Mouse (Mus musculus): Measurements from ENCODE around the gene Ice1. TPM values are rescaled to one million over a fixed set of nuclear protein-coding genes. Genes with fewer than 3 reads are reported as not detected.

The Ice1 gene
- polyA plus RNA-seq, 1 experiment from 2014 or later = 59.1 TPM

DNA sequence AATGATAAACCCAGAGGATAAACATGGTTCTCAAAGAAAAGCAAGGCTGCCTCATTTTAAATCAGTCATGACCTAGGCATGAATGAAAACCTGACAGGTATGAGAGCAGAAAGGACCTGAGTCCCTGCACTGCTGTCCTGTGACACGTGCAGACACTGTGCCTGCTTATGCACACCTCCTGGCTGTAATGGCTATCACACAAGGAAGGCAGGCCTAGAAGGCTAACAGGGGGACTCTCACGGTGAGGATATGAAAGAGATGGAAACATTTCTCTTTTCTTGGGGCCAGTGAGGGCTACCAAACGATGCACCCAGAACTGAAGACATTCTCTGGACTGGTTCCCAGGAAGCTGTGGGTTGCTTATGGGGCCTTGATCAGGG, 6.6 kb upstream of the Ice1 start:
- ATAC-seq (ENCODE audit: low FRiP score, low TSS enrichment) = no peak
- H3K27ac ChIP-seq (replicated peaks; ENCODE audit: low read depth, low read length) = no peak overlapping the region
- H3K27me3 ChIP-seq (ENCODE audit: control insufficient read depth, insufficient read depth, low read length) = no peaks in the 10 kb centered on the region
- WGBS = 47% methylated on average over 3 of the region's 3 CpGs
- H3K4me3 ChIP-seq (replicated peaks; ENCODE audit: low read depth, low read length) = no peak overlapping the region
- H3K36me3 ChIP-seq (ENCODE audit: control insufficient read depth, insufficient read depth, low read length) = no peaks in the 10 kb centered on the region
- no peak overlapping the region for H3K4me2 ChIP-seq (ENCODE audit: low read length)
- no peaks in the 10 kb centered on the region for H3K9me3 ChIP-seq (ENCODE audit: control insufficient read depth, low read length)
- no peak for DNase-seq
- H3K9ac ChIP-seq (replicated peaks; ENCODE audit: low read length) = no peak overlapping the region
- H3K4me1 ChIP-seq (ENCODE audit: control insufficient read depth, insufficient read depth, low read length) = no peaks in the 10 kb centered on the region

DNA sequence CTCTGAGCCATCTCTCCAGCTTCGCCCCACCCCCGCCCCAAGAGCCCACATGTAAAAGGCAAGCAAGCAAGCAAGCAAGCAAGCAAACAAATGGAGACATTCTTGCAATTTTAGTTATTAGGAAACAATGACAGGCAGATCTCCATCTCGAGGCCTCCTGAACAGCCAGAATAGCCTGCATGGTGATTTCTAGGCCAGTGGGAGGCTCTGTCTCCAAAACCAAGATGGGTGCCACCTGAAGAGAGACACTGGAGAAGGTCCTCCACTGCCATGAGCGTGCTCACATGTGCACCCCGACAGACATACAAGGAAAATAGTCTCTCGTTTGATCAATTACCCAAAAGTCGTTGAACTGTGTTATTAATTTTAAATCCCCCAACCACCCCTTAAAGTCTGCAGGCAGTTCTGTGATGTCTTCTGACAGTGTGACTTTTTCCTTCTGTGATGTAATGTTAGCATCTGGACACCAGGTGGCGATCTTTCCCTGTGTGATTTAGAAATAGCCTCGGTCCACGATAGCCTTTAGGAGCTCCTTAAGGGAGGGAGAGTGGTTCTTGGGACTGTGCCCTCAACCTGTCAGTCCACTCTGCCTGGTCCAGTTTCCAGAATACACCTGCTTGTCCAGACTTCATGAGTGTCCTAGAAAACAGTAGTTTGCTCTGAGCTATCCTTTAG, 6.1 kb upstream of the Ice1 start:
- H3K27ac ChIP-seq (replicated peaks; ENCODE audit: low read depth, low read length) = no peak overlapping the region
- ATAC-seq (ENCODE audit: low FRiP score, low TSS enrichment) (peak; percentile 48; the same call in 1 of the 2 replicates), DNase-seq (peak; percentile 88)
- H3K36me3 ChIP-seq (ENCODE audit: control insufficient read depth, insufficient read depth, low read length) = no peaks in the 10 kb centered on the region
- H3K9ac ChIP-seq (replicated peaks; ENCODE audit: low read length) = no peak overlapping the region
- H3K27me3 ChIP-seq (ENCODE audit: control insufficient read depth, insufficient read depth, low read length) = no peaks in the 10 kb centered on the region
- no peaks in the 10 kb centered on the region for H3K9me3 ChIP-seq (ENCODE audit: control insufficient read depth, low read length)
- no peak overlapping the region for H3K4me2 ChIP-seq (ENCODE audit: low read length)
- 21% methylated on average over 10 of the region's 10 CpGs for WGBS
- no peak overlapping the region for H3K4me3 ChIP-seq (replicated peaks; ENCODE audit: low read depth, low read length)
- peaks cover under 1% of the 10 kb centered on the region; the same call in 1 of the 2 replicates for H3K4me1 ChIP-seq (ENCODE audit: control insufficient read depth, insufficient read depth, low read length)

DNA sequence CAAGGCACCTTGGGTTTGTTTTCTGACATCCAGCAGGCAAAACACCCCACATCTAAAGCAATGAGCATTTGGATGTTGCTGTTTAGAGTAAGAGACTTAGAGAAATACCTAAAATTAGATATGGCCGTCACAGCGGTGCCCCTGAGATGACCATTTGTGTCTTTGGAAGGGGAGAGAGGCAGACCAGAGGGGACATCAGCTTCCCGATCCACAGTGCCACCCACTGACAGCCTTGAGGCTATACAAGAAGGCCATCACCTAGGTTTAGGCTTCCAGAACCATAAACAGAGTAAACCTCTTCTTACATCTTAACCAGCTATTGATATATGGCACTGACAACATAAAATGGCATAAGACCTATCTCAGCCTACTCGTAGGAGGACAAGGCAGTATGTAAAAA, 4.5 kb upstream of the Ice1 start:
- H3K4me2 ChIP-seq (ENCODE audit: low read length) = no peak overlapping the region
- H3K27ac ChIP-seq (replicated peaks; ENCODE audit: low read depth, low read length) = no peak overlapping the region
- H3K9ac ChIP-seq (replicated peaks; ENCODE audit: low read length) = no peak overlapping the region
- no peaks in the 10 kb centered on the region for H3K27me3 ChIP-seq (ENCODE audit: control insufficient read depth, insufficient read depth, low read length)
- H3K36me3 ChIP-seq (ENCODE audit: control insufficient read depth, insufficient read depth, low read length) = no peaks in the 10 kb centered on the region
- DNase-seq (no peak), ATAC-seq (ENCODE audit: low FRiP score, low TSS enrichment) (no peak)
- H3K4me1 ChIP-seq (ENCODE audit: control insufficient read depth, insufficient read depth, low read length) = peaks cover 2% of the 10 kb centered on the region; the same call in 1 of the 2 replicates
- 75% methylated on average over 4 of the region's 4 CpGs for WGBS
- no peak overlapping the region for H3K4me3 ChIP-seq (replicated peaks; ENCODE audit: low read depth, low read length)
- no peaks in the 10 kb centered on the region for H3K9me3 ChIP-seq (ENCODE audit: control insufficient read depth, low read length)

DNA sequence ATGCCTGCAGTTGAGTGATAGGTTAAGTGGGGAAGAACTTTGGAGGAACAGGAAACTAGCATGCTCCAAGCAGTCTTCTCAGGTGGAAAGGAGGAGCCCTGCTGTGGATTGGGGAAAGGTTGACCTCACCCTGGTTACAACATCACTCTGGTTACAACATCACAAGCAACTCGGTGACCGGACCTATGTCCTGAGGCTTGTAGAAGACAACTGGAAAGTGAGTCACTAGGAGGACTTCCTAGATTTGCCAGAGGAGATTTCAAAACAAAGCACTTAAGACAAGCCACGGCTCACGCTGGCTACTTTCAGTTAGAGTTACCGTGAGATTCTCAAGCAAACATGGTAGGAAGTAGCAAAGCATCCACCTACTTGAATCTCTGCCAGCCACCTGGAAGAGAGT, 3.9 kb upstream of the Ice1 start:
- Histone ChIP-seq H3K4me2 (ENCODE audit: low read length) (no peak overlapping the region), H3K27me3 (ENCODE audit: control insufficient read depth, insufficient read depth, low read length) (no peaks in the 10 kb centered on the region), H3K27ac (replicated peaks; ENCODE audit: low read depth, low read length) (no peak overlapping the region), H3K4me1 (ENCODE audit: control insufficient read depth, insufficient read depth, low read length) (peaks cover 6% of the 10 kb centered on the region), H3K4me3 (replicated peaks; ENCODE audit: low read depth, low read length) (no peak overlapping the region), H3K36me3 (ENCODE audit: control insufficient read depth, insufficient read depth, low read length) (no peaks in the 10 kb centered on the region), H3K9ac (replicated peaks; ENCODE audit: low read length) (no peak overlapping the region), H3K9me3 (ENCODE audit: control insufficient read depth, low read length) (no peaks in the 10 kb centered on the region)
- ATAC-seq (ENCODE audit: low FRiP score, low TSS enrichment) (no peak), DNase-seq (no peak)
- 88% methylated on average over 5 of the region's 5 CpGs for WGBS

DNA sequence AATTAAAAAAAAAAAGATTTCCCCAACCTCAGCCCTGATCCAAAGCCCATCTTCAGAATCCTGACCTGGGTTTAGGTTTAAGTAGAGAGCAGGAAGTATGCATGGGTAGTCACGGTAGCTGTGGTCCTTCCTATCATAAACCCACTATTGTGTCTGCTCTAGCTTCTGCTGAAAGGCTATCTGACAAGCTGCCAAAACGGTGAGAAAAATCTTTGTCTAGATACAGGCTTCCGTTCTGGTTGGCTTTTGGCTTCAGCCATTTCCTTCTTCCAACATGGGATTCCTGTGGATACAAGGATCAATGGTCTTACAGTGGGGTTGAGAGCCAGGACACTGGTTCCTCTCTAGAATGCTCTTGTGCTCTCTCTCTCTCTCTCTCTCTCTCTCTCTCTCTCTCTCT, 2.2 kb upstream of the Ice1 start:
- ATAC-seq (ENCODE audit: low FRiP score, low TSS enrichment) (no peak), DNase-seq (no peak)
- H3K4me3 ChIP-seq (replicated peaks; ENCODE audit: low read depth, low read length) = no peak overlapping the region
- H3K27me3 ChIP-seq (ENCODE audit: control insufficient read depth, insufficient read depth, low read length) = no peaks in the 10 kb centered on the region
- no peak overlapping the region for H3K27ac ChIP-seq (replicated peaks; ENCODE audit: low read depth, low read length)
- no peak overlapping the region for H3K4me2 ChIP-seq (ENCODE audit: low read length)
- no peaks in the 10 kb centered on the region for H3K36me3 ChIP-seq (ENCODE audit: control insufficient read depth, insufficient read depth, low read length)
- H3K9ac ChIP-seq (replicated peaks; ENCODE audit: low read length) = no peak overlapping the region
- H3K4me1 ChIP-seq (ENCODE audit: control insufficient read depth, insufficient read depth, low read length) = peaks cover 19% of the 10 kb centered on the region
- no peaks in the 10 kb centered on the region for H3K9me3 ChIP-seq (ENCODE audit: control insufficient read depth, low read length)
- 86% methylated on average over 3 of the region's 3 CpGs for WGBS

DNA sequence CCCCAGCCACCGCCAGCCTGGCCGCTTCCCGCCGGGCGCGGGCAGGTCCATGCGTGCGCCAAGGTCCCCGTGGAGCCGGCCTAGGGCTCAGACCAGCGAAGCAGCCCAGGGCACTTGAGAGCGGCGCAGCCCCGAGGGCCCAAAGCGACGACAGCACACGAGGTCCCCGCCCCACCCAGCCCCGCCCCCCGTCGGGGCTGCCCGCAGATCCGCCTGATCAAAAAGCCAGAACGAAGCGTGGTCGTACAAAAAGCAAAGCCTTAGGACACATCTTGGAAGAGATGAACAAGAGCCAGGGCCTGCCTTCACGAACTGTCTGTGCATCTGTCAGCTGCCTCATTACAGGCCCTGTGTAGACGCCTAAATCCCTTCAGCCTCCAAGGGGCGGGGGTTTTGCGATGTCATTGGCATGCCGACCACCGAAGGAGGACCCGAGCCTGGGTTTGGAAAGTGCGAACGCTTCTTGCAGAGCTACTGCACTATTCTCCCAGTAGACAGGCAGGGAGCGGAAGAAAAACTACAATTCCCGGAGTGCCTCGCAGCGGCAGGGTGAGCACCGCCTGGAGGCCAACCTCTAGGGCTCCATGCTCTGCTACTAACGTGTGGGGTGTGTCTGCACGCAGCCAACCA, 343 bp upstream of the Ice1 start:
- Histone ChIP-seq H3K36me3 (ENCODE audit: control insufficient read depth, insufficient read depth, low read length) (no peaks in the 10 kb centered on the region), H3K9me3 (ENCODE audit: control insufficient read depth, low read length) (no peaks in the 10 kb centered on the region), H3K4me1 (ENCODE audit: control insufficient read depth, insufficient read depth, low read length) (peaks cover 19% of the 10 kb centered on the region), H3K4me2 (ENCODE audit: low read length) (peak overlapping the region; percentile 87), H3K9ac (replicated peaks; ENCODE audit: low read length) (peak overlapping the region; percentile 88), H3K27me3 (ENCODE audit: control insufficient read depth, insufficient read depth, low read length) (no peaks in the 10 kb centered on the region), H3K4me3 (replicated peaks; ENCODE audit: low read depth, low read length) (peak overlapping the region; percentile 95), H3K27ac (replicated peaks; ENCODE audit: low read depth, low read length) (peak overlapping the region; percentile 95)
- DNase-seq = peak; percentile 97
- WGBS = under 1% methylated on average over 42 of the region's 42 CpGs
- peak; percentile 95 for ATAC-seq (ENCODE audit: low FRiP score, low TSS enrichment)

DNA sequence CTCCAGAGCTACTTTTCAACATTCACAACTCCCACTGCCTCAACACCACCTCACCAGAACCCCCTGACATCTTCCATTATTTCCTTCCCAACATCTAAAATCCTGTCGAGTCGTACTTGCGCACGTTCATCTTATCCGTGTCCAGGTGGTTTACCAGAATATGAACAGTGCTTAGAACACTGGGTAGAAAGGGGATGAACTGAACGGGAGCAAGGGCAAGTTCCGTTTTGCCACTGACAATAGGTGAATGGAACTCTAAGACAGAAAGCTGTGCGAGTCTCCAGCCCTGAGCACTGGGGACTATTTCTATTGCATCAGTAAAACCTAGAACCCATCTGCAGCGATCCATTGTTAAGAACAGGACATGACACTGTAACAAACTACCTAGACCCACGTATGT, 728 bp downstream of the Ice1 start:
- ATAC-seq (ENCODE audit: low FRiP score, low TSS enrichment) (no peak), DNase-seq (no peak)
- Histone ChIP-seq H3K36me3 (ENCODE audit: control insufficient read depth, insufficient read depth, low read length) (no peaks in the 10 kb centered on the region), H3K4me2 (ENCODE audit: low read length) (peak overlapping the region; percentile 87), H3K9me3 (ENCODE audit: control insufficient read depth, low read length) (no peaks in the 10 kb centered on the region), H3K4me1 (ENCODE audit: control insufficient read depth, insufficient read depth, low read length) (peaks cover 19% of the 10 kb centered on the region), H3K27ac (replicated peaks; ENCODE audit: low read depth, low read length) (peak overlapping the region; percentile 95), H3K27me3 (ENCODE audit: control insufficient read depth, insufficient read depth, low read length) (no peaks in the 10 kb centered on the region), H3K4me3 (replicated peaks; ENCODE audit: low read depth, low read length) (peak overlapping the region; percentile 95), H3K9ac (replicated peaks; ENCODE audit: low read length) (peak overlapping the region; percentile 88)
- WGBS = 28% methylated on average over 10 of the region's 10 CpGs

DNA sequence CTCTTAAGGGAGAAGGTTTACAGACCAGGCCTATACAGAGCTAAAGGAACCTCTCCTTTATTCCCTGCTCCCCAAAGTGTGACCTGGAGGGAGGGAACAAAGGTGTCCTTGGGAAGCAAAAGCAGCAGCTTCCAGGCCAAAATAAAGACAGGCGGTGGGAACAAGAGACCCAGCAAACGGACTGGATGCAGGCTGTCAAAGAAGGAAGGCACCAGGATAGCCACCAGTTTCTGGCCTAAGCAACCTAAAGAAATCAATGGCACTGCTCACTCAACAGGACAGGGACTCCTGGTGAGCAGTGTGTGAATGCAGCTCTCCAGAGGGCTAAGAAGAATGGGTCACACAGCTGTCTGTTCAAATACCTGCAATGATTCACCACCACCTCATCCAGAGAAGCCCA, 1.8 kb downstream of the Ice1 start:
- no peak for ATAC-seq (ENCODE audit: low FRiP score, low TSS enrichment)
- Histone ChIP-seq H3K27me3 (ENCODE audit: control insufficient read depth, insufficient read depth, low read length) (no peaks in the 10 kb centered on the region), H3K36me3 (ENCODE audit: control insufficient read depth, insufficient read depth, low read length) (no peaks in the 10 kb centered on the region), H3K27ac (replicated peaks; ENCODE audit: low read depth, low read length) (no peak overlapping the region), H3K9ac (replicated peaks; ENCODE audit: low read length) (no peak overlapping the region), H3K4me1 (ENCODE audit: control insufficient read depth, insufficient read depth, low read length) (peaks cover 19% of the 10 kb centered on the region), H3K9me3 (ENCODE audit: control insufficient read depth, low read length) (no peaks in the 10 kb centered on the region), H3K4me2 (ENCODE audit: low read length) (peak overlapping the region; percentile 87), H3K4me3 (replicated peaks; ENCODE audit: low read depth, low read length) (no peak overlapping the region)
- WGBS = 55% methylated on average over 2 of the region's 2 CpGs
- no peak for DNase-seq

DNA sequence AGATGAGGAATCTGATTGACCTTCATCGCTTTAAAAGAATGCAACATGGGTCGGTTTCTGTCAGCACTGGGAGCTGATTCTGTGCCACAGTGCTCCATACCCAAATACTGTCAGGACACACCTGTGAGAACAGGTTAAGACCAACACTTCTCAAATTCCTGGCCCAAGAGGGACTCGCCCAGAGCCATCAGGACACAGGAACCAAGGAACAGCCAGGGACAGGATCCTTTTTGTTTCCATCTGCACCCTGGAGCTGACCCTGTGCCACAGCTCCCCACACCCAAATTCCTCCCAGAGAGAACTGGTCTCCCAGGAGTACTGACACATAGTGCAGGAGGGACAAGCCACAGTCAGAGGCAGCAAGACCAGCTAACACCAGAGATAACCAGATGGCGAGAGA, 11.0 kb downstream of the Ice1 start:
- Histone ChIP-seq H3K4me1 (ENCODE audit: control insufficient read depth, insufficient read depth, low read length) (no peaks in the 10 kb centered on the region), H3K4me3 (replicated peaks; ENCODE audit: low read depth, low read length) (no peak overlapping the region), H3K9ac (replicated peaks; ENCODE audit: low read length) (no peak overlapping the region), H3K27ac (replicated peaks; ENCODE audit: low read depth, low read length) (no peak overlapping the region), H3K27me3 (ENCODE audit: control insufficient read depth, insufficient read depth, low read length) (no peaks in the 10 kb centered on the region), H3K36me3 (ENCODE audit: control insufficient read depth, insufficient read depth, low read length) (0 out of 2 replicates have a peak, but pooled peaks cover 1% of the 10 kb centered on the region), H3K9me3 (ENCODE audit: control insufficient read depth, low read length) (no peaks in the 10 kb centered on the region), H3K4me2 (ENCODE audit: low read length) (no peak overlapping the region)
- no peak for DNase-seq
- 91% methylated on average over 4 of the region's 4 CpGs for WGBS
- ATAC-seq (ENCODE audit: low FRiP score, low TSS enrichment) = no peak

Measured in midbrain, embryonic 14.5 days (tissue).